Mouse (Mus musculus) E14TG2a.4 (cell line): ENCODE data around the gene Dnal4.

Experiments
- CTCF ChIP-seq: conservative IDR thresholded peaks from 2 replicates; pipeline ENCODE4 v1.5.1; 2014; ENCODE audit warnings: low read length
- NANOG ChIP-seq: IDR thresholded peaks from 2 replicates; pipeline ENCODE4 v1.6.1; 2014; ENCODE audit warnings: borderline replicate concordance, low read length, mixed read lengths
- POU5F1 ChIP-seq: IDR thresholded peaks from 2 replicates; pipeline ENCODE4 v1.6.1; 2014; ENCODE audit warnings: low read length, borderline replicate concordance

DNA sequence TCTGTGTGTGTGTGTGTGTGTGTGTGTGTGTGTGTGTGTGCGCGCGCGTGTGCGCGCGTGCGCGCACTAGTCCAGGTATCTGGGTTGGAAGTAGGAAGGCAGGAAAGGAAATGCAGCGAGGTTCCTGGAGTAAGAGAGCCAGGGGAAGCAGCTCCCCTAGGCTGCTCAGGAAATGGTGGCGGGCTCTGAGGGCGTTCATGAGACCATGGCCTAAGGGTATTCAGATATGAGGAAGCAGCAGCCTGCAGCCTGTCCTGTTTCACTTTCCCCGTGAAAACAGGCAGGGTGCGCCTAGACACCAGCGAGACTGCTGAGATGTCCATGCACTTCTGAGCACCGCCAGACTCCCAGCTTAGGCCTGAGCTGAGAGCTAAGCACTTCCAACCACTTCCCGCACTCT lies 25.9 kb downstream of the Dnal4 start:
- TF ChIP-seq CTCF, result no peak
- TF ChIP-seq NANOG, result no peak
- no peak for TF ChIP-seq POU5F1
